In genomic region chr6:29838531-29838930, GRCm38 (mm10) we compare ENCODE assay signal across 17 mouse cellular contexts.
A peak's percentile ranks its signal among the peaks of the same experiment; 100 is the strongest.
DNase-seq lines count a peak whose midpoint lies in the region; ATAC-seq lines count a peak whose summit lies in the region.
"Had no signal": no experiment of that assay in that cellular context is flagged by ENCODE, and none has a peak within 500 bp of the region (broad histone marks: within the 10 kb centered on the region; RNA-seq: fewer than 3 reads in every experiment).

No protein-coding gene starts in this region.

- ATAC-seq in inflammation-experienced regulatory T-cells, adult 6 months, result peak; percentile 83
- ATAC-seq in erythroblast, adult 5-6 weeks (replicated peaks; ENCODE audit: low FRiP score, poor library complexity, severe bottlenecking), result no peak
- ATAC-seq in cerebellum, adult (ENCODE audit: insufficient number of reproducible peaks, low FRiP score, low TSS enrichment), result no peak
- ATAC-seq: midbrain, embryonic 16.5 days had no signal

- peak; percentile 65 to 71 for DNase-seq in B cell, adult 2 months
- peak; percentile 64 for DNase-seq in CD4-positive, CD25-positive, alpha-beta regulatory T cell, adult 2 months (ENCODE audit: low read depth, low spot score)
- DNase-seq in thymus, postnatal 0 days (ENCODE audit: low spot score), result peak; percentile 32
- DNase-seq in gastrocnemius, adult 8-10 months (ENCODE audit: low spot score in 2 of 2), result no peak
- DNase-seq: adrenal gland, postnatal 10 days; cerebellum, adult 2 months; cerebellum, postnatal 25 days; gastrocnemius, postnatal 10 days; heart, adult 18-20 months; heart, postnatal 10 days; kidney, adult 18-20 months; layer of hippocampus, adult 9-11 months; liver had no signal

Comparison
In these comparisons a context has a peak if more than half of its experiments do, and no peak if none do; other contexts are left out.
1. DNase-seq: peak in B cell, adult 2 months (2 of 2), CD4-positive, CD25-positive, alpha-beta regulatory T cell, adult 2 months (single experiment) and thymus, postnatal 0 days (single experiment); none in gastrocnemius, adult 8-10 months (0 of 2).